Mouse (Mus musculus) heart, adult 2 months (tissue): Measurements from ENCODE around the gene Lrrc4.

Experiments used
- CTCF ChIP-seq: fragments of 200-600 bp; IDR thresholded peaks from 2 replicates; pipeline ENCODE4 v1.8.1; 2022; ENCODE audit warnings: antibody characterized with exemption, mild to moderate bottlenecking, moderate library complexity
- EP300 ChIP-seq: fragments of 200-500 bp; IDR thresholded peaks from 2 replicates; pipeline ENCODE4 v1.6.1; 2011; ENCODE audit warnings: low read depth, low read length, control low read depth; ENCODE audit not compliant: insufficient read depth
- POLR2A ChIP-seq: fragments of 200-500 bp; IDR thresholded peaks from 2 replicates; pipeline ENCODE4 v1.6.1; 2011; ENCODE audit warnings: mild to moderate bottlenecking, low read depth, low read length, control low read depth; ENCODE audit not compliant: insufficient read depth

DNA sequence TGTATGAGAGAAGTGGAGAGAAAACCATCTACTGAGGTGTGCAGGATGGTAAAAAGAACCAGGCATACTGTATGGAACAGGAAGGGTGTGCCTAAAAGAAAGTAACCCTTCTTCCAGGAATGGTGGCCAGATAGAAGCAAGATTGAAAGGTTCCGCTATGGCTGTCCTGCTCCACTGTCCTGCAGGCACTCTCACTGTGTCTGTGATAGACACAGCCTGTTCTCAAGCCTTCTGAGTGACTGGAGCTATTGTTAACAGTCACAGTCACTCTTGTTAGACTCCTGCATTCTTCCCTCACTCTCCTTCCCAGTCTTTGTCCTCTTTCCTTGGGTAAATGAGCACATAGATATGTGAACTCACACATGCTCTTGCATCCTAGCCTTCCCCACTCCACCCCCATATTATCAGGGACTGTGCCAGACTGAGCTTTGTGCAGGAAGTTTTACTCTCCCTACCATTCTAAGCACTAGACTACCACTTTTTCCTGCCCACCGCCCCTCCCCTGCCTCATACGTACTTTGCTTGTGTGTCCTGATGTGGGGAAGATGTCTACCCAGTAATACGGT, 48.4 kb downstream of the Lrrc4 start:
- TF ChIP-seq CTCF = no peak
- TF ChIP-seq EP300 = no peak
- no peak for TF ChIP-seq POLR2A
